21 mouse cellular contexts compared by ENCODE assay signal in the genomic region with DNA sequence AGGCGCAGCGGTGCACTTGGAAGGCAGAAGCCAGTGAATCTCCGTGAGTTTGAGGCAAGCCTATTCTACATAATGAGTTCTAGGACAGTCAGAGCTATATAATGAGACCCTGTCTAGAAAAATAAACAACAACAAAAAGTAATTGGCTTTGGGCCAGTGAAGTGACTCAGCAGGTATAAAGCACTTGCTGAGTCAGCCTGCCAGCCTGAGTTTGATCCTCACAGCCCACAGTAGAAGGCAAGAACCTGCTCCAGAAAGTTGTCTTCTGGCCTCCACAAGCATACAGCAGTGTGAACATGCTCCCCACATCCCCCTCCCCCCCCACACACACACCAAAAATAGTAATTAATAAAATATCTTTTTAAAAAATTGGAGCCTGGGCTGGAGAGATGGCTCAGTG. TPM values are rescaled to one million over a fixed set of nuclear protein-coding genes. Genes with fewer than 3 reads are reported as not detected.
DNase-seq lines count a peak whose midpoint lies in the region; ATAC-seq and TF ChIP-seq lines count a peak whose summit lies in the region.
"Had no signal": no experiment of that assay in that cellular context is flagged by ENCODE, and none has a peak within 500 bp of the region (broad histone marks: within the 10 kb centered on the region; RNA-seq: fewer than 3 reads in every experiment).

No protein-coding gene starts in this region.

- H3K27me3 ChIP-seq in lung, embryonic 14.5 days (ENCODE audit: insufficient read depth, low read length): no peaks in the 10 kb centered on the region
- H3K27me3 ChIP-seq in liver, embryonic 16.5 days (ENCODE audit: control insufficient read depth, insufficient read depth, low read depth, low read length): no peaks in the 10 kb centered on the region
- H3K27me3 ChIP-seq: embryonic facial prominence, embryonic 13.5 days; forebrain, embryonic 12.5 days; intestine, embryonic 15.5 days; midbrain, embryonic 12.5 days had no signal

- 89% methylated on average over 3 of the region's 3 CpGs for WGBS in lung, embryonic 14.5 days
- 95% methylated on average over 3 of the region's 3 CpGs for WGBS in liver, embryonic 16.5 days (ENCODE audit: insufficient replicate concordance)

- no peaks in the 10 kb centered on the region for H3K36me3 ChIP-seq in lung, embryonic 14.5 days (ENCODE audit: insufficient read depth)
- no peaks in the 10 kb centered on the region for H3K36me3 ChIP-seq in liver, embryonic 16.5 days (ENCODE audit: control insufficient read depth, insufficient read depth)
- H3K36me3 ChIP-seq: forebrain, embryonic 12.5 days; intestine, embryonic 15.5 days; midbrain, embryonic 12.5 days had no signal

- no peaks in the 10 kb centered on the region for H3K4me1 ChIP-seq in lung, embryonic 14.5 days (ENCODE audit: insufficient read depth)
- no peaks in the 10 kb centered on the region for H3K4me1 ChIP-seq in liver, embryonic 16.5 days (ENCODE audit: control insufficient read depth, low read depth, low read length)
- H3K4me1 ChIP-seq: embryonic facial prominence, embryonic 13.5 days; forebrain, embryonic 12.5 days; heart, embryonic 10.5 days; intestine, embryonic 15.5 days; midbrain, embryonic 12.5 days had no signal

- no peaks in the 10 kb centered on the region for H3K9me3 ChIP-seq in lung, embryonic 14.5 days (ENCODE audit: low read depth, low read length)
- H3K9me3 ChIP-seq in liver, embryonic 16.5 days (replicated peaks; ENCODE audit: control insufficient read depth, low read length): no peaks in the 10 kb centered on the region
- H3K9me3 ChIP-seq: embryonic facial prominence, embryonic 13.5 days; forebrain, embryonic 12.5 days; G1E; heart, embryonic 10.5 days; intestine, embryonic 15.5 days; midbrain, embryonic 12.5 days had no signal

- no peak overlapping the region for H3K9ac ChIP-seq in lung, embryonic 14.5 days
- no peak overlapping the region for H3K9ac ChIP-seq in liver, embryonic 16.5 days (ENCODE audit: low read depth, low read length)
- H3K9ac ChIP-seq: embryonic facial prominence, embryonic 13.5 days; forebrain, embryonic 12.5 days; intestine, embryonic 15.5 days; midbrain, embryonic 12.5 days had no signal

- no peak overlapping the region for H3K27ac ChIP-seq in lung, embryonic 14.5 days (ENCODE audit: low read depth)
- H3K27ac ChIP-seq in liver, embryonic 16.5 days (ENCODE audit: low read length): no peak overlapping the region
- H3K27ac ChIP-seq: embryonic facial prominence, embryonic 13.5 days; forebrain, embryonic 12.5 days; heart, embryonic 10.5 days; intestine, embryonic 15.5 days; midbrain, embryonic 12.5 days had no signal

- no peak for TF ChIP-seq CTCF in lung, embryonic 14.5 days (IDR thresholded peaks at IDR 0.05; ENCODE audit: low read depth)

- ATAC-seq in lung, embryonic 14.5 days (ENCODE audit: insufficient read depth): no peak
- peak; percentile 70 for ATAC-seq in liver, embryonic 16.5 days (ENCODE audit: low read depth)
- no peak for ATAC-seq in megakaryocyte, adult 5-6 weeks (ENCODE audit: poor library complexity, severe bottlenecking)
- ATAC-seq: intestine, embryonic 15.5 days had no signal

- DNase-seq in adrenal gland, adult 2 months: peak; percentile 7
- no peak for DNase-seq in adrenal gland, postnatal 10 days
- peak; percentile 6 for DNase-seq in lung, embryonic 14.5 days
- no peak for DNase-seq in lung, adult 18-20 months
- peak; percentile 21 for DNase-seq in brain, adult 2 months (ENCODE audit: low read depth, low spot score)
- no peak for DNase-seq in kidney, postnatal 14 days
- DNase-seq: adrenal gland, adult 8-10 months; cerebellum, postnatal 25 days; gastrocnemius, postnatal 14 days; kidney, postnatal 25 days; lung, postnatal 10 days; right cerebral cortex, postnatal 25 days; thymus, postnatal 36 days had no signal

- no peak overlapping the region for H3K4me3 ChIP-seq in lung, embryonic 14.5 days (ENCODE audit: low read depth, low read length)
- H3K4me3 ChIP-seq in liver, embryonic 16.5 days (ENCODE audit: low read depth, low read length): no peak overlapping the region
- H3K4me3 ChIP-seq: embryonic facial prominence, embryonic 13.5 days; forebrain, embryonic 12.5 days; heart, embryonic 10.5 days; intestine, embryonic 15.5 days; midbrain, embryonic 12.5 days had no signal

- no peak overlapping the region for H3K4me2 ChIP-seq in lung, embryonic 14.5 days
- H3K4me2 ChIP-seq in liver, embryonic 16.5 days (ENCODE audit: low read depth, low read length): no peak overlapping the region
- H3K4me2 ChIP-seq: embryonic facial prominence, embryonic 13.5 days; forebrain, embryonic 12.5 days; intestine, embryonic 15.5 days; midbrain, embryonic 12.5 days had no signal

RNA-seq across cellular contexts. Expression of gene Snx27, which starts 45.3 kb away (rescaled TPM):
- 10 to 100 TPM; 40.5 to 41.9 TPM for total RNA-seq in adrenal gland, adult 2 months (2021)
- 5.4 and 5.6 TPM in 2 replicates for polyA plus RNA-seq in adrenal gland, adult 2 months (2012; rRNA removed)
- 10 to 100 TPM; 33.0 to 36.1 TPM for total RNA-seq in adrenal gland, postnatal 10 days (2021)
- polyA plus RNA-seq in lung, embryonic 14.5 days (2014; fragmentation: Nextera tagmentation; extraction: Ambion mirVana): 38.7 and 40.4 TPM in 2 replicates
- 10.2 and 12.3 TPM in 2 replicates for polyA plus RNA-seq in liver, embryonic 16.5 days (2015; fragmentation: Nextera tagmentation; extraction: Ambion mirVana)
- 31.3 and 35.9 TPM in 2 replicates for total RNA-seq in megakaryocyte, adult 5-6 weeks (2015)
- 33.8 and 39.8 TPM in 2 replicates for total RNA-seq in megakaryocyte, adult 5-6 weeks (2017)

RNA-seq across cellular contexts. Expression of gene Riiad1, which starts 57.0 kb away (rescaled TPM):
- 1 to 10 TPM; 2.8 to 3.5 TPM for total RNA-seq in adrenal gland, adult 2 months (2021)
- polyA plus RNA-seq in adrenal gland, adult 2 months (2012; rRNA removed): not detected in 2 replicates
- total RNA-seq in adrenal gland, postnatal 10 days (2021): 1 to 10 TPM; 3.2 to 5.2 TPM
- 2.0 and 2.5 TPM in 2 replicates for polyA plus RNA-seq in lung, embryonic 14.5 days (2014; fragmentation: Nextera tagmentation; extraction: Ambion mirVana)
- polyA plus RNA-seq in liver, embryonic 16.5 days (2015; fragmentation: Nextera tagmentation; extraction: Ambion mirVana): 0.24 and 0.36 TPM in 2 replicates
- total RNA-seq in megakaryocyte, adult 5-6 weeks (2015): 1.1 TPM in 1 of 2 replicates, not detected in the other
- not detected in 2 replicates for total RNA-seq in megakaryocyte, adult 5-6 weeks (2017)
- total RNA-seq: G1E had no signal
- polyA plus RNA-seq: G1E had no signal

RNA-seq across cellular contexts. Expression of gene Celf3, which starts 59.1 kb away (rescaled TPM):
- total RNA-seq in adrenal gland, adult 2 months (2021): 10 to 100 TPM; 17.6 to 27.7 TPM
- 62.2 and 77.6 TPM in 2 replicates for polyA plus RNA-seq in adrenal gland, adult 2 months (2012; rRNA removed)
- 10 to 100 TPM; 17.0 to 30.7 TPM for total RNA-seq in adrenal gland, postnatal 10 days (2021)
- polyA plus RNA-seq in lung, embryonic 14.5 days (2014; fragmentation: Nextera tagmentation; extraction: Ambion mirVana): 0.99 and 2.0 TPM in 2 replicates
- 0.18 and 0.33 TPM in 2 replicates for polyA plus RNA-seq in liver, embryonic 16.5 days (2015; fragmentation: Nextera tagmentation; extraction: Ambion mirVana)
- total RNA-seq in megakaryocyte, adult 5-6 weeks (2015): not detected in 2 replicates
- total RNA-seq in megakaryocyte, adult 5-6 weeks (2017): not detected in 2 replicates
- total RNA-seq: G1E; gastrocnemius, postnatal 14 days had no signal
- polyA plus RNA-seq: G1E had no signal

Comparison
In these comparisons a context has a peak if more than half of its experiments do, and no peak if none do; other contexts are left out.
1. DNase-seq: peak in adrenal gland, adult 2 months (single experiment), lung, embryonic 14.5 days (single experiment) and brain, adult 2 months (single experiment); none in adrenal gland, postnatal 10 days (single experiment), lung, adult 18-20 months (0 of 2) and kidney, postnatal 14 days (single experiment).
2. RNA of gene Celf3, which starts 59.1 kb away (total RNA-seq): 17.0 to 30.7 TPM in adrenal gland, postnatal 10 days and 17.6 to 27.7 TPM in adrenal gland, adult 2 months; not detected in megakaryocyte, adult 5-6 weeks; every median in the first group is over 10 times any median in the second.